Mouse (Mus musculus) heart, embryonic 16.5 days (tissue): ENCODE data around the gene Clasrp. TPM values are rescaled to one million over a fixed set of nuclear protein-coding genes. Genes with fewer than 3 reads are reported as not detected.

Source experiments
- ATAC-seq: fragments of 200-750 bp; cut with Nextera tagmentation; replicated peaks from 2 replicates; pipeline ENCODE4 v1.8.0; 2017; ENCODE audit warnings: moderate number of reproducible peaks; ENCODE audit not compliant: insufficient read depth, low FRiP score; ENCODE audit errors: extremely low read depth
- H3K27ac ChIP-seq: fragments of 300-500 bp; sonication (generic); 2 replicates; pipeline ENCODE4 v1.5.1; 2014; ENCODE audit warnings: mild to moderate bottlenecking, low read length, control low read depth, moderate library complexity
- H3K27me3 ChIP-seq: fragments of 300-500 bp; sonication (generic); 2 replicates; pipeline ENCODE4 v1.6.1; 2014; ENCODE audit warnings: low read length, mixed read lengths; ENCODE audit not compliant: control insufficient read depth, insufficient read depth
- H3K36me3 ChIP-seq: fragments of 300-500 bp; sonication (generic); 2 replicates; pipeline ENCODE4 v1.6.1; 2014; ENCODE audit not compliant: control insufficient read depth, insufficient read depth
- H3K4me1 ChIP-seq: fragments of 300-500 bp; sonication (generic); 2 replicates; pipeline ENCODE4 v1.6.1; 2014; ENCODE audit warnings: low read length, mixed read lengths; ENCODE audit not compliant: control insufficient read depth, insufficient read depth
- H3K4me2 ChIP-seq: fragments of 300-500 bp; sonication (generic); 2 replicates; pipeline ENCODE4 v1.6.1; 2014; ENCODE audit warnings: low read depth, mild to moderate bottlenecking, control low read depth, low read length
- H3K4me3 ChIP-seq: fragments of 300-500 bp; sonication (generic); 2 replicates; pipeline ENCODE4 v1.5.1; 2014; ENCODE audit warnings: mild to moderate bottlenecking, control low read depth, low read length
- H3K9ac ChIP-seq: fragments of 300-500 bp; sonication (generic); 2 replicates; pipeline ENCODE4 v1.6.1; 2014; ENCODE audit warnings: low read length, control low read depth
- H3K9me3 ChIP-seq: fragments of 300-500 bp; sonication (generic); replicated peaks from 2 replicates; pipeline ENCODE4 v1.6.1; 2016; ENCODE audit warnings: low read length; ENCODE audit not compliant: control insufficient read depth
- WGBS: fragments of 180-500 bp; shearing (Covaris S2); extraction: QIAGEN DNeasy Blood & Tissue Kit; methylation state at CpG from one replicate; pipeline ENCODE4 v1.1.7; 2014; 5-methylcytosine and 5-hydroxymethylcytosine counted together
- polyA plus RNA-seq: library from polyadenylated mRNA; unstranded; fragments of >200 nt; fragmentation: Nextera tagmentation; extraction: Ambion mirVana; gene quantifications from 2 replicates; pipeline ENCODE4 v1.2.1, GENCODE M21; 2015

Clasrp gene
- polyA plus RNA-seq, 1 experiment from 2014 or later = 31.9 TPM

GRCm38 (mm10) chr7:19561765-19562642 lies 42.3 kb downstream of the Clasrp start:
- WGBS = under 1% methylated on average over 102 of the region's 102 CpGs
- no peaks in the 10 kb centered on the region for H3K27me3 ChIP-seq
- peak; percentile 84 for ATAC-seq
- H3K4me2 ChIP-seq = peak overlapping the region; percentile 90
- peaks cover 15% of the 10 kb centered on the region for H3K36me3 ChIP-seq
- H3K4me3 ChIP-seq = peak overlapping the region; percentile 89
- H3K9me3 ChIP-seq = peaks cover 3% of the 10 kb centered on the region
- H3K27ac ChIP-seq = peak overlapping the region; percentile 91
- peak overlapping the region; percentile 93 for H3K9ac ChIP-seq
- H3K4me1 ChIP-seq = peaks cover 40% of the 10 kb centered on the region

GRCm38 (mm10) chr7:19561431-19561764 lies 42.9 kb downstream of the Clasrp start:
- no peak for ATAC-seq
- H3K27me3 ChIP-seq = no peaks in the 10 kb centered on the region
- H3K9ac ChIP-seq = peak overlapping the region; percentile 93
- H3K4me1 ChIP-seq = peaks cover 46% of the 10 kb centered on the region
- under 1% methylated on average over 11 of the region's 11 CpGs for WGBS
- H3K36me3 ChIP-seq = peaks cover 15% of the 10 kb centered on the region
- peaks cover 3% of the 10 kb centered on the region for H3K9me3 ChIP-seq
- peak overlapping the region; percentile 91 for H3K27ac ChIP-seq
- H3K4me3 ChIP-seq = peak overlapping the region; percentile 89
- peak overlapping the region; percentile 90 for H3K4me2 ChIP-seq

- no peak for ATAC-seq
- peaks cover 3% of the 10 kb centered on the region for H3K9me3 ChIP-seq
- H3K4me1 ChIP-seq = peaks cover 47% of the 10 kb centered on the region
- H3K36me3 ChIP-seq = peaks cover 15% of the 10 kb centered on the region
- peak overlapping the region; percentile 90 for H3K4me2 ChIP-seq
- WGBS = 13% methylated on average over 11 of the region's 11 CpGs
- H3K9ac ChIP-seq = peak overlapping the region; percentile 93
- no peaks in the 10 kb centered on the region for H3K27me3 ChIP-seq
- peak overlapping the region; percentile 17; the same call in 1 of the 2 replicates for H3K27ac ChIP-seq
- peak overlapping the region; percentile 89 for H3K4me3 ChIP-seq
These were observed 43.6 kb downstream of the Clasrp start for GRCm38 (mm10) chr7:19560491-19561260.

- H3K27me3 ChIP-seq = no peaks in the 10 kb centered on the region
- 33% methylated on average over 2 of the region's 2 CpGs for WGBS
- no peak overlapping the region for H3K4me3 ChIP-seq
- H3K9ac ChIP-seq = peak overlapping the region; percentile 51; the same call in 1 of the 2 replicates
- no peak for ATAC-seq
- H3K36me3 ChIP-seq = no peaks in the 10 kb centered on the region
- no peak overlapping the region for H3K4me2 ChIP-seq
- no peaks in the 10 kb centered on the region for H3K9me3 ChIP-seq
- H3K4me1 ChIP-seq = peaks cover 47% of the 10 kb centered on the region
- no peak overlapping the region for H3K27ac ChIP-seq
These were observed 45.3 kb downstream of the Clasrp start for GRCm38 (mm10) chr7:19558965-19559364.

- Histone ChIP-seq H3K9ac (peak overlapping the region; percentile 51), H3K9me3 (no peaks in the 10 kb centered on the region), H3K27ac (peak overlapping the region; percentile 11; the same call in 1 of the 2 replicates), H3K27me3 (no peaks in the 10 kb centered on the region), H3K4me1 (peaks cover 47% of the 10 kb centered on the region), H3K4me2 (no peak overlapping the region), H3K36me3 (no peaks in the 10 kb centered on the region), H3K4me3 (no peak overlapping the region)
- WGBS = 83% methylated on average over 6 of the region's 6 CpGs
- no peak for ATAC-seq
These were observed 46.0 kb downstream of the Clasrp start for GRCm38 (mm10) chr7:19557982-19558900.

GRCm38 (mm10) chr7:19557086-19557485 lies 47.2 kb downstream of the Clasrp start:
- no peak overlapping the region for H3K4me2 ChIP-seq
- H3K4me3 ChIP-seq = no peak overlapping the region
- H3K27ac ChIP-seq = peak overlapping the region; percentile 64
- H3K9me3 ChIP-seq = no peaks in the 10 kb centered on the region
- peaks cover 52% of the 10 kb centered on the region for H3K4me1 ChIP-seq
- no peaks in the 10 kb centered on the region for H3K36me3 ChIP-seq
- no peaks in the 10 kb centered on the region for H3K27me3 ChIP-seq
- 77% methylated on average over 2 of the region's 2 CpGs for WGBS
- ATAC-seq = no peak
- peak overlapping the region; percentile 47 for H3K9ac ChIP-seq

GRCm38 (mm10) chr7:19554168-19554567 lies 50.1 kb downstream of the Clasrp start:
- no peak for ATAC-seq
- no peaks in the 10 kb centered on the region for H3K36me3 ChIP-seq
- no peaks in the 10 kb centered on the region for H3K9me3 ChIP-seq
- no peak overlapping the region for H3K9ac ChIP-seq
- no peak overlapping the region for H3K27ac ChIP-seq
- H3K4me2 ChIP-seq = no peak overlapping the region
- no peak overlapping the region for H3K4me3 ChIP-seq
- H3K27me3 ChIP-seq = no peaks in the 10 kb centered on the region
- WGBS = 50% methylated on average over 1 of the region's 1 CpGs
- peaks cover 34% of the 10 kb centered on the region for H3K4me1 ChIP-seq

- Histone ChIP-seq H3K27ac (no peak overlapping the region), H3K9me3 (no peaks in the 10 kb centered on the region), H3K36me3 (no peaks in the 10 kb centered on the region), H3K27me3 (no peaks in the 10 kb centered on the region), H3K4me3 (no peak overlapping the region), H3K4me1 (peaks cover 18% of the 10 kb centered on the region), H3K4me2 (no peak overlapping the region), H3K9ac (peak overlapping the region; percentile 28; the same call in 1 of the 2 replicates)
- ATAC-seq = no peak
- 39% methylated on average over 2 of the region's 2 CpGs for WGBS
These were observed 51.8 kb downstream of the Clasrp start for GRCm38 (mm10) chr7:19552443-19552842.
